Mouse (Mus musculus): ENCODE results near the gene Rin1. TPM values are rescaled to one million over a fixed set of nuclear protein-coding genes. Genes with fewer than 3 reads are reported as not detected.

Gene Rin1
- polyA plus RNA-seq, 1 experiment from 2014 or later: 0.80 TPM

GRCm38 (mm10) chr19:5017611-5018010 lies 32.7 kb upstream of the Rin1 start:
- no peak for ATAC-seq (ENCODE audit: low FRiP score)
- H3K9me3 ChIP-seq (ENCODE audit: control insufficient read depth, low read length): no peaks in the 10 kb centered on the region
- H3K9ac ChIP-seq (ENCODE audit: low read depth, low read length): no peak overlapping the region
- no peaks in the 10 kb centered on the region for H3K36me3 ChIP-seq (ENCODE audit: control insufficient read depth, insufficient read depth, low read length)
- no peak overlapping the region for H3K4me3 ChIP-seq (ENCODE audit: low read depth, low read length)
- no peak for DNase-seq (ENCODE audit: low spot score)
- H3K4me2 ChIP-seq (replicated peaks; ENCODE audit: low read depth, low read length): no peak overlapping the region
- WGBS: 84% methylated on average over 4 of the region's 4 CpGs
- H3K4me1 ChIP-seq (replicated peaks; ENCODE audit: control insufficient read depth, insufficient read depth, low read length): no peaks in the 10 kb centered on the region
- no peaks in the 10 kb centered on the region for H3K27me3 ChIP-seq (ENCODE audit: control insufficient read depth, insufficient read depth, low read length)
- H3K27ac ChIP-seq (ENCODE audit: low read depth, low read length): no peak overlapping the region

- Histone ChIP-seq H3K9me3 (ENCODE audit: control insufficient read depth, low read length) (no peaks in the 10 kb centered on the region), H3K9ac (ENCODE audit: low read depth, low read length) (no peak overlapping the region), H3K4me2 (replicated peaks; ENCODE audit: low read depth, low read length) (no peak overlapping the region), H3K27ac (ENCODE audit: low read depth, low read length) (no peak overlapping the region), H3K4me1 (replicated peaks; ENCODE audit: control insufficient read depth, insufficient read depth, low read length) (no peaks in the 10 kb centered on the region), H3K27me3 (ENCODE audit: control insufficient read depth, insufficient read depth, low read length) (no peaks in the 10 kb centered on the region), H3K36me3 (ENCODE audit: control insufficient read depth, insufficient read depth, low read length) (no peaks in the 10 kb centered on the region), H3K4me3 (ENCODE audit: low read depth, low read length) (no peak overlapping the region)
- no peak for DNase-seq (ENCODE audit: low spot score)
- no peak for ATAC-seq (ENCODE audit: low FRiP score)
- 86% methylated on average over 3 of the region's 3 CpGs for WGBS
These were observed 32.1 kb upstream of the Rin1 start for GRCm38 (mm10) chr19:5018191-5018590.

- DNase-seq (ENCODE audit: low spot score) (no peak), ATAC-seq (ENCODE audit: low FRiP score) (no peak)
- 87% methylated on average over 2 of the region's 2 CpGs for WGBS
- Histone ChIP-seq H3K36me3 (ENCODE audit: control insufficient read depth, insufficient read depth, low read length) (no peaks in the 10 kb centered on the region), H3K4me2 (replicated peaks; ENCODE audit: low read depth, low read length) (no peak overlapping the region), H3K9me3 (ENCODE audit: control insufficient read depth, low read length) (no peaks in the 10 kb centered on the region), H3K27me3 (ENCODE audit: control insufficient read depth, insufficient read depth, low read length) (no peaks in the 10 kb centered on the region), H3K4me1 (replicated peaks; ENCODE audit: control insufficient read depth, insufficient read depth, low read length) (no peaks in the 10 kb centered on the region), H3K27ac (ENCODE audit: low read depth, low read length) (no peak overlapping the region), H3K9ac (ENCODE audit: low read depth, low read length) (no peak overlapping the region), H3K4me3 (ENCODE audit: low read depth, low read length) (no peak overlapping the region)
These were observed 28.9 kb upstream of the Rin1 start for GRCm38 (mm10) chr19:5021416-5021815.

DNA sequence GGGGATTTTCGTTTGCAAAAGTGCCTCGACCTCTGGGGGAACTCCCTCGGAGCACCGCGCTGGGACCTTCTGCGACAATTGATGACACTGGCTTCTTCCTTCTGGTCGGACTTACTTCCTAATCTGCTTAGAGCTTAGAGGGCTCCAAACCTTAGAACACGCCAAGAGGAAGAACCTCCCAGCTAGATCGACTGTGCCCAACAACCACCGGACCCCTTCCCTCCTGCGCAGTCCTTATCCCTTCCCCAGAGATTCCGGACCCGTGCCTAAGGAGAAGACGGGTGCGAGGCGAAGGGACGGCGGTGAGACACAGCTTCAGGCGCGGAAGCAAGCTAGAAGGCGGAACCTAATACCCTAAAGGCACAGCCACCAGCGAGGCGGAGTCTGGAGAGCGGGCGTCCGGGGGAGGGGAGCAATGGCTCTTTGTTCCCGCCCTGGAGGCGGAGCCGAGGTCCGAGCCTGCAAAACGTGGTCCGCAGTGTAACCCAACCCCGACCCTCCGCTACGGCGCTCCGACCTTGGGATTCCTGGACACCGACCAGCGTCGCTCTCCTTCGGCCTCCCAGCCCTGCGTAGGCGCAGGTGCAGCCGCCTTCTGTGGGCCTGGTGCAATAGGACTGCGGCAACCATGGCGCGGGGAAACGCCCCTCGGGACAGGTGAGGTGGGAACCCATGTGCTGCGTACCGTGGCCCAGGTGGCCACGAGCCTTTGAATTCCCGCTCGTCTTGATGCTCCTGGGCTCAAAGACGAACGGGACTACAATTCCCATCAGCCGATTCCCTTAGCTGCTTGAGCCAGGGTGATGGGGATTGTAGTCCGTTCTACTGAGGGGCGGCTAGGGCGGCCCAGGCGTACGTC lies 26.4 kb upstream of the Rin1 start, which contains the start of gene Slc29a2:
TSS of gene Slc29a2 (plus strand) at position 240 of the 859 bp plus-strand sequence.
- no peaks in the 10 kb centered on the region for H3K36me3 ChIP-seq (ENCODE audit: control insufficient read depth, insufficient read depth, low read length)
- H3K4me3 ChIP-seq (ENCODE audit: low read depth, low read length): peak within 1 kb of the TSS; percentile 53
- H3K9ac ChIP-seq (ENCODE audit: low read depth, low read length): peak within 1 kb of the TSS; percentile 74
- under 1% methylated on average over 62 of the region's 62 CpGs for WGBS
- no peaks in the 10 kb centered on the region for H3K4me1 ChIP-seq (replicated peaks; ENCODE audit: control insufficient read depth, insufficient read depth, low read length)
- H3K4me2 ChIP-seq (replicated peaks; ENCODE audit: low read depth, low read length): peak within 1 kb of the TSS; percentile 74
- ATAC-seq (ENCODE audit: low FRiP score) (peak; percentile 96), DNase-seq (ENCODE audit: low spot score) (peak; percentile 93)
- peak within 1 kb of the TSS; percentile 80 for H3K27ac ChIP-seq (ENCODE audit: low read depth, low read length)
- no peaks in the 10 kb centered on the region for H3K9me3 ChIP-seq (ENCODE audit: control insufficient read depth, low read length)
- no peaks in the 10 kb centered on the region for H3K27me3 ChIP-seq (ENCODE audit: control insufficient read depth, insufficient read depth, low read length)

- no peaks in the 10 kb centered on the region for H3K36me3 ChIP-seq (ENCODE audit: control insufficient read depth, insufficient read depth, low read length)
- H3K27me3 ChIP-seq (ENCODE audit: control insufficient read depth, insufficient read depth, low read length): no peaks in the 10 kb centered on the region
- H3K4me3 ChIP-seq (ENCODE audit: low read depth, low read length): no peak overlapping the region
- DNase-seq (ENCODE audit: low spot score): no peak
- H3K4me2 ChIP-seq (replicated peaks; ENCODE audit: low read depth, low read length): no peak overlapping the region
- no peak overlapping the region for H3K9ac ChIP-seq (ENCODE audit: low read depth, low read length)
- no peaks in the 10 kb centered on the region for H3K9me3 ChIP-seq (ENCODE audit: control insufficient read depth, low read length)
- H3K4me1 ChIP-seq (replicated peaks; ENCODE audit: control insufficient read depth, insufficient read depth, low read length): no peaks in the 10 kb centered on the region
- H3K27ac ChIP-seq (ENCODE audit: low read depth, low read length): no peak overlapping the region
- no peak for ATAC-seq (ENCODE audit: low FRiP score)
- 90% methylated on average over 8 of the region's 8 CpGs for WGBS
These were observed 24.2 kb upstream of the Rin1 start for GRCm38 (mm10) chr19:5026111-5026510.

- H3K36me3 ChIP-seq (ENCODE audit: control insufficient read depth, insufficient read depth, low read length): no peaks in the 10 kb centered on the region
- WGBS: 83% methylated on average over 3 of the region's 3 CpGs
- DNase-seq (ENCODE audit: low spot score) (no peak), ATAC-seq (ENCODE audit: low FRiP score) (no peak)
- no peaks in the 10 kb centered on the region for H3K27me3 ChIP-seq (ENCODE audit: control insufficient read depth, insufficient read depth, low read length)
- H3K4me3 ChIP-seq (ENCODE audit: low read depth, low read length): no peak overlapping the region
- H3K9me3 ChIP-seq (ENCODE audit: control insufficient read depth, low read length): no peaks in the 10 kb centered on the region
- no peak overlapping the region for H3K27ac ChIP-seq (ENCODE audit: low read depth, low read length)
- no peak overlapping the region for H3K9ac ChIP-seq (ENCODE audit: low read depth, low read length)
- H3K4me1 ChIP-seq (replicated peaks; ENCODE audit: control insufficient read depth, insufficient read depth, low read length): no peaks in the 10 kb centered on the region
- H3K4me2 ChIP-seq (replicated peaks; ENCODE audit: low read depth, low read length): no peak overlapping the region
These were observed 17.6 kb upstream of the Rin1 start for GRCm38 (mm10) chr19:5032686-5033085.

GRCm38 (mm10) chr19:5036577-5036976 lies 13.7 kb upstream of the Rin1 start:
- ATAC-seq (ENCODE audit: low FRiP score): no peak
- Histone ChIP-seq H3K27me3 (ENCODE audit: control insufficient read depth, insufficient read depth, low read length) (no peaks in the 10 kb centered on the region), H3K27ac (ENCODE audit: low read depth, low read length) (no peak overlapping the region), H3K36me3 (ENCODE audit: control insufficient read depth, insufficient read depth, low read length) (no peaks in the 10 kb centered on the region), H3K4me2 (replicated peaks; ENCODE audit: low read depth, low read length) (no peak overlapping the region), H3K4me1 (replicated peaks; ENCODE audit: control insufficient read depth, insufficient read depth, low read length) (peaks cover 3% of the 10 kb centered on the region; the same call in 1 of the 2 replicates), H3K9ac (ENCODE audit: low read depth, low read length) (no peak overlapping the region), H3K4me3 (ENCODE audit: low read depth, low read length) (no peak overlapping the region), H3K9me3 (ENCODE audit: control insufficient read depth, low read length) (no peaks in the 10 kb centered on the region)
- no peak for DNase-seq (ENCODE audit: low spot score)
- 71% methylated on average over 4 of the region's 4 CpGs for WGBS

DNA sequence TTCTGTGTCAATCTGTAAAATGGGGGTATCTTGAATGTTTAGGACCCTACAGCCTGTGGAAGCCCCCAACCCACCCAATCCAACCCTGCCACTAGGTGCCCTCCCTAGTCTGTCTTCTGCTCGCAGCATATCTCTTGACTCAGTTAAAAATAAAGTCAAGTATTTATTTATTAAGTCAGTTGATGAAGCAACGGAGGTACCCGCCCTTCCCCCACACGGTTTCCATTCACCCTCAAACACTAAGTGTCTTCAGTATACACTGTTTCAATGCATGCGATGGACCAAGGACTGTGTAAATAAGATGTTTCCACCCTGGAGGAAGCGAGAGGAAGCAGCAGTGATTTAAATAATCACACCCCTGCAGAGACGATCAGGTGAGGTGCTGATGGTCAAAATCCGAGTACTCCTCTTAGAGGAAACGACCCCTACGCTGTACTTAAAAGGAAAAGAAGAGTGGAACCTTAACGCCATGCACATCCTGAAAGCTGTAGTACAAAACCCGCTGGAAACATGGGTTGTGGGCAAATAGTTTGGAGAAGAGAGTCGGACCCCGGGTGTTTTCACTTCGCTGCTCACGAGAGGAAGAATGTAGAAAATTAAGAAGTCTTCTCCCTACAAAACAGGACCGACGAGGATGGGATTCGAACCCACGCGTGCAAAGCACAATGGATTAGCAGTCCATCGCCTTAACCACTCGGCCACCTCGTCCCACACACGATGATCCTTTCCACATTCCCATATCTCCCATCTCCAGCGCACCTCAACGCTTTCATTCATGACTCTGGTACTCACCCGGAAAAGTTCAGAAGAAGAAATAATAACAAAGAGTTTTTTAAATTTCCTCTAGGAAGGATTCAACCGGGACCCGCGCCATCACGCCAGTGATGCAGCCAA lies 12.4 kb upstream of the Rin1 start:
- Histone ChIP-seq H3K4me3 (ENCODE audit: low read depth, low read length) (peak overlapping the region; percentile 78), H3K4me2 (replicated peaks; ENCODE audit: low read depth, low read length) (peak overlapping the region; percentile 99), H3K27me3 (ENCODE audit: control insufficient read depth, insufficient read depth, low read length) (no peaks in the 10 kb centered on the region), H3K36me3 (ENCODE audit: control insufficient read depth, insufficient read depth, low read length) (no peaks in the 10 kb centered on the region), H3K4me1 (replicated peaks; ENCODE audit: control insufficient read depth, insufficient read depth, low read length) (peaks cover 3% of the 10 kb centered on the region; the same call in 1 of the 2 replicates), H3K27ac (ENCODE audit: low read depth, low read length) (peak overlapping the region; percentile 73), H3K9me3 (ENCODE audit: control insufficient read depth, low read length) (no peaks in the 10 kb centered on the region), H3K9ac (ENCODE audit: low read depth, low read length) (peak overlapping the region; percentile 89)
- WGBS: 5% methylated on average over 32 of the region's 32 CpGs
- ATAC-seq (ENCODE audit: low FRiP score) (peak; percentile 63), DNase-seq (ENCODE audit: low spot score) (peak; percentile 93)

Data from hindbrain, embryonic 11.5 days (tissue).